Mouse (Mus musculus) E14TG2a.4 (cell line): ENCODE measurements around the gene Atg9b.

Experiments
- CTCF ChIP-seq: conservative IDR thresholded peaks from 2 replicates; pipeline ENCODE4 v1.5.1; 2014; ENCODE audit warnings: low read length
- POU5F1 ChIP-seq: IDR thresholded peaks from 2 replicates; pipeline ENCODE4 v1.6.1; 2014; ENCODE audit warnings: low read length, borderline replicate concordance

GRCm38 (mm10) chr5:24408651-24409050 is 16.7 kb upstream of the Atg9b start:
- TF ChIP-seq CTCF (no peak), POU5F1 (no peak)
